Mouse (Mus musculus): ENCODE results near the gene Btbd35f24. TPM values are rescaled to one million over a fixed set of nuclear protein-coding genes. Genes with fewer than 3 reads are reported as not detected.
"Not testable (repeated sequence)": the region's sequence is repeated elsewhere in the genome, so short reads cannot be mapped to it uniquely, and the experiment has no call there.

Gene Btbd35f24
- polyA plus RNA-seq (2016; fragmentation: Nextera tagmentation; extraction: Ambion mirVana) = not detected in 2 replicates

- 25% methylated on average over 1 of the region's 2 CpGs for WGBS
Measured at GRCm38 (mm10) chrX:3195727-3196126, at the start of gene Btbd35f24. Gene Btbd35f24 (minus strand): TSS chrX:3195827.

More at GRCm38 (mm10) chrX:3195727-3196126, at the start of gene Btbd35f24:
- H3K36me3 ChIP-seq (replicated peaks); DNase-seq (ENCODE audit: extremely low spot score, low spot score); H3K27me3 ChIP-seq (ENCODE audit: poor library complexity, severe bottlenecking); H3K4me1 ChIP-seq; H3K9me3 ChIP-seq; H3K4me3 ChIP-seq; H3K27ac ChIP-seq: not testable (repeated sequence)

Other genes starting within 250 kb of the Btbd35f24 start
- not detected in 2 replicates for gene Btbd35f23, start 119.0 kb downstream of the Btbd35f24 start, polyA plus RNA-seq (2016; fragmentation: Nextera tagmentation; extraction: Ambion mirVana)
- not detected in 2 replicates for gene Btbd35f11, start 247.9 kb upstream of the Btbd35f24 start, polyA plus RNA-seq (2016; fragmentation: Nextera tagmentation; extraction: Ambion mirVana)

Measured in forebrain, embryonic 10.5 days (tissue).